Mouse (Mus musculus): ENCODE measurements around the gene Shc3. TPM values are rescaled to one million over a fixed set of nuclear protein-coding genes. Genes with fewer than 3 reads are reported as not detected.

Gene Shc3
- polyA plus RNA-seq, 1 experiment = not detected

- H3K36me3 ChIP-seq (ENCODE audit: control insufficient read depth) = no peaks in the 10 kb centered on the region
- no peaks in the 10 kb centered on the region; the same call in 1 of the 2 replicates for H3K9me3 ChIP-seq (ENCODE audit: control insufficient read depth, low read length)
- no peaks in the 10 kb centered on the region for H3K4me1 ChIP-seq (ENCODE audit: control insufficient read depth)
- TF ChIP-seq TAL1 (IDR thresholded peaks at IDR 0.05; ENCODE audit: low read length) = no peak
- TF ChIP-seq GATA1 (IDR thresholded peaks at IDR 0.05; ENCODE audit: low read length) = no peak
- H3K27me3 ChIP-seq (ENCODE audit: control insufficient read depth) = no peaks in the 10 kb centered on the region
- no peak overlapping the region for H3K4me3 ChIP-seq (replicated peaks)
Measured at GRCm38 (mm10) chr13:51391359-51391916, 177.8 kb downstream of the Shc3 start.

DNA sequence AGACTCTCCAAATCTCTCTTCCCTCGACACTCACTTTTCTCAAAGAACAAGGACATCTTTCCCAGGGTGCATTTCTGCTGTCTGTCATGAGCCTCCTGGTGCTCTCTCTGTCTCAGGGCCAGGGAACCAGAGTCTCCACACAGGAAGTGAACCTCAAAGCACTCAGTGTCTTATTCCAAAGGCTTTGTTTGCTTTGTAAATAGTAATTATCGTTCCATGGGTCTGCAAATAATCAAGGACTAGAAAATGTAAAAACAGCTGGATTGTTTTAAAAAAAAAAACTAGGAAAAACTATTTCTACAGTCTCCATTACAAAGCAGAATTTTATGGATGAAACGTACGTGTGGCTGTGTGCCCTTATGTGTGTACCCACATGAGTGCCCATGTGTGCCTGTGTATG is 178.8 kb downstream of the Shc3 start:
- H3K27me3 ChIP-seq (ENCODE audit: control insufficient read depth) = no peaks in the 10 kb centered on the region
- no peaks in the 10 kb centered on the region; the same call in 1 of the 2 replicates for H3K9me3 ChIP-seq (ENCODE audit: control insufficient read depth, low read length)
- TF ChIP-seq TAL1 (IDR thresholded peaks at IDR 0.05; ENCODE audit: low read length) (no peak), GATA1 (IDR thresholded peaks at IDR 0.05; ENCODE audit: low read length) (no peak)
- H3K4me1 ChIP-seq (ENCODE audit: control insufficient read depth) = no peaks in the 10 kb centered on the region
- no peaks in the 10 kb centered on the region for H3K36me3 ChIP-seq (ENCODE audit: control insufficient read depth)
- H3K4me3 ChIP-seq (replicated peaks) = no peak overlapping the region

DNA sequence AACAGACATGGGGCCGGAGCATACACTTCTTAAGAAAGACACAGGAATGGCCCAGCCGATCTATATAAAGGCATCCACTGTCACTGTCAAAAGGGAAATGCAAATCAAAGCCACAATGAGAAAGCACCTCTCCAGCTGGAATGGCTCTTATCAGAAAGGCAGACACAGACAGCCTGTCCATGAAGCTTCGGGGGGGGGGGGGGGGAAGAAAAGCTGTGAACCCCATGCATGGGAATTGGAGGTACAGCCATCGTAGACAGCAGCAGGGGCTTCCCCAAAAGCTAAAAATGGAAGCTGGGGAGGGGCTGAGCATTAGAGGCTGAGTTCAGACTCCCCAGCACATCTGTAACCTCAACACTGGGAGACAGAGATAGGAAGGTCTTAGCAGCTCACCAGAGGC is 181.3 kb downstream of the Shc3 start:
- H3K36me3 ChIP-seq (ENCODE audit: control insufficient read depth) = no peaks in the 10 kb centered on the region

DNA sequence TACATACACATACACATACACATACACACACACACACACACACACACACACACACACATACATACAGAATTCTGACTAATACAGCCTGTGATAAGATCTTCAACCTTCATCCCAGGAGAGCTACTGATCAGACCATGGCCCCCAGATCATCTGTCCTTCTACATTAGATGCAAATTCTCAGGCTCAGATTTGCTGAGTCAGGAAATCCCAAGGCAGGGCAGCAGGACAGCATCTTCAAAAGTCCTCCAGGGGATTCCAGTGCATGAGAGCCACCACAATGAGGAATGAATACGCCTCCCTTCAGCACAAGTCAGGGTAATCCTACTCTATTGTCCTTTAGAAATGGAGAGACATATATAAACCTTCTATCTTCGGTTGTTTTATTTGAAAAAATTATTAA is 184.3 kb downstream of the Shc3 start:
- no peaks in the 10 kb centered on the region for H3K36me3 ChIP-seq (ENCODE audit: control insufficient read depth)
- H3K4me3 ChIP-seq (replicated peaks) = no peak overlapping the region
- H3K4me1 ChIP-seq (ENCODE audit: control insufficient read depth) = no peaks in the 10 kb centered on the region
- TF ChIP-seq GATA1 (IDR thresholded peaks at IDR 0.05; ENCODE audit: low read length) (no peak), TAL1 (IDR thresholded peaks at IDR 0.05; ENCODE audit: low read length) (no peak)
- no peaks in the 10 kb centered on the region for H3K27me3 ChIP-seq (ENCODE audit: control insufficient read depth)
- no peaks in the 10 kb centered on the region for H3K9me3 ChIP-seq (ENCODE audit: control insufficient read depth, low read length)

More for the DNA sequence above, 181.3 kb downstream of the Shc3 start:
- Histone ChIP-seq H3K4me3 (replicated peaks) (no peak overlapping the region), H3K4me1 (ENCODE audit: control insufficient read depth) (no peaks in the 10 kb centered on the region), H3K27me3 (ENCODE audit: control insufficient read depth) (no peaks in the 10 kb centered on the region), H3K9me3 (ENCODE audit: control insufficient read depth, low read length) (no peaks in the 10 kb centered on the region)
- no peak for TF ChIP-seq GATA1 (IDR thresholded peaks at IDR 0.05; ENCODE audit: low read length)
- TF ChIP-seq TAL1 (IDR thresholded peaks at IDR 0.05; ENCODE audit: low read length) = no peak

DNA sequence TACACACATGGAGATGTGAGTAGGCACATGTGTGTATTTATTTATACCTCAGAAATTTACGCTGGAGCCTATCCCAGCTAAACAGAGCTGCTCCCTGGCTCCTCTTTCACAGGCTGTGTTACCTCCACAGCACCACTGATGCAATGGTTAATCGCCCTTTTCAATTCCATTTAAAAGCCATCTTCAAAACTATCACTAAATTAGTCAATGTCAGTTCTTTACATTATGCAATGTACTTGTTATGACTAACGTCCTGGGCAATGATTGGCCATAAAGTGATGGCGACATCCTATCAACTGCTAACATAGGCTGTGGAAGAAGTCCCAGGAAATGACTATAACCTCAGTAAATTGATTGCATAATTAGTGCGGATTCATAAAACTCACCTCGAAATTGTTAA is 187.7 kb downstream of the Shc3 start:
- TF ChIP-seq GATA1 (IDR thresholded peaks at IDR 0.05; ENCODE audit: low read length) (no peak), TAL1 (IDR thresholded peaks at IDR 0.05; ENCODE audit: low read length) (no peak)
- H3K4me1 ChIP-seq (ENCODE audit: control insufficient read depth) = no peaks in the 10 kb centered on the region
- no peak overlapping the region for H3K4me3 ChIP-seq (replicated peaks)
- H3K27me3 ChIP-seq (ENCODE audit: control insufficient read depth) = no peaks in the 10 kb centered on the region
- no peaks in the 10 kb centered on the region for H3K9me3 ChIP-seq (ENCODE audit: control insufficient read depth, low read length)
- no peaks in the 10 kb centered on the region for H3K36me3 ChIP-seq (ENCODE audit: control insufficient read depth)

Other genes starting within 250 kb of the Shc3 start
- 0.01 and 0.02 TPM in 2 replicates for gene S1pr3, start 160.8 kb downstream of the Shc3 start, polyA plus RNA-seq (2012)
- gene Cks2, start 75.8 kb upstream of the Shc3 start, polyA plus RNA-seq (2012) = 22.5 and 45.8 TPM in 2 replicates
- gene Secisbp2, start 82.3 kb upstream of the Shc3 start, polyA plus RNA-seq (2012) = 2.3 and 2.4 TPM in 2 replicates
- gene Sema4d, start 224.3 kb upstream of the Shc3 start, polyA plus RNA-seq (2012) = 0.56 and 0.76 TPM in 2 replicates

All from erythroblast, embryonic 14.5 days (primary cell).